Mouse (Mus musculus) forebrain, embryonic 16.5 days (tissue): ENCODE data around the gene Ugt2b5. TPM values are rescaled to one million over a fixed set of nuclear protein-coding genes. Genes with fewer than 3 reads are reported as not detected.

Experiments used
- ATAC-seq: fragments of 200-750 bp; cut with Nextera tagmentation; 2 replicates; pipeline ENCODE4 v1.8.0; 2017; ENCODE audit warnings: mild to moderate bottlenecking, moderate library complexity
- H3K27ac ChIP-seq: fragments of 300-500 bp; sonication (generic); 2 replicates; pipeline ENCODE4 v1.5.1; 2014; ENCODE audit warnings: low read length, control low read depth
- H3K27me3 ChIP-seq: fragments of 300-500 bp; sonication (generic); replicated peaks from 2 replicates; pipeline ENCODE4 v1.6.1; 2014; ENCODE audit warnings: low read length; ENCODE audit not compliant: control insufficient read depth, insufficient read depth
- H3K36me3 ChIP-seq: fragments of 300-500 bp; sonication (generic); 2 replicates; pipeline ENCODE4 v1.6.1; 2014; ENCODE audit not compliant: control insufficient read depth, insufficient read depth
- H3K4me1 ChIP-seq: fragments of 300-500 bp; sonication (generic); replicated peaks from 2 replicates; pipeline ENCODE4 v1.6.1; 2014; ENCODE audit warnings: low read length; ENCODE audit not compliant: control insufficient read depth, insufficient read depth
- H3K4me2 ChIP-seq: fragments of 300-500 bp; sonication (generic); 2 replicates; pipeline ENCODE4 v1.6.1; 2014; ENCODE audit warnings: mild to moderate bottlenecking, low read length, control low read depth
- H3K4me3 ChIP-seq: fragments of 300-500 bp; sonication (generic); replicated peaks from 2 replicates; pipeline ENCODE4 v1.5.1; 2014; ENCODE audit warnings: mild to moderate bottlenecking, low read length, control low read depth
- H3K9ac ChIP-seq: fragments of 300-500 bp; sonication (generic); replicated peaks from 2 replicates; pipeline ENCODE4 v1.6.1; 2014; ENCODE audit warnings: low read depth, low read length, control low read depth
- H3K9me3 ChIP-seq: fragments of 300-500 bp; sonication (generic); 2 replicates; pipeline ENCODE4 v1.6.1; 2016; ENCODE audit warnings: low read length; ENCODE audit not compliant: control insufficient read depth
- WGBS: fragments of 180-500 bp; shearing (Covaris S2); extraction: QIAGEN DNeasy Blood & Tissue Kit; methylation state at CpG from one replicate; pipeline ENCODE4 v1.1.7; 2014; 5-methylcytosine and 5-hydroxymethylcytosine counted together
- polyA plus RNA-seq: library from polyadenylated mRNA; unstranded; fragments of >200 nt; fragmentation: Nextera tagmentation; extraction: Ambion mirVana; gene quantifications from 2 replicates; pipeline ENCODE4 v1.2.1, GENCODE M21; 2015

Ugt2b5 gene
- polyA plus RNA-seq, 1 experiment from 2014 or later, result not detected

- H3K4me2 ChIP-seq, result no peak overlapping the region
- no peaks in the 10 kb centered on the region for H3K9me3 ChIP-seq
- no peaks in the 10 kb centered on the region for H3K4me1 ChIP-seq
- H3K36me3 ChIP-seq, result no peaks in the 10 kb centered on the region
- 77% methylated on average over 3 of the region's 3 CpGs for WGBS
- no peak overlapping the region for H3K27ac ChIP-seq
- H3K27me3 ChIP-seq, result no peaks in the 10 kb centered on the region
- H3K9ac ChIP-seq, result no peak overlapping the region
- H3K4me3 ChIP-seq, result no peak overlapping the region
- ATAC-seq, result no peak
Observed at GRCm38 (mm10) chr5:87086269-87086668, 53.8 kb downstream of the Ugt2b5 start.

Other genes starting within 250 kb of the Ugt2b5 start
- not detected in 2 replicates for gene Ugt2b34, start 233.4 kb downstream of the Ugt2b5 start, polyA plus RNA-seq
- not detected in 2 replicates for gene Ugt2b1, start 213.8 kb downstream of the Ugt2b5 start, polyA plus RNA-seq
- not detected in 2 replicates for gene Ugt2b35, start 139.5 kb downstream of the Ugt2b5 start, polyA plus RNA-seq
- not detected in 2 replicates for gene Ugt2b36, start 47.8 kb downstream of the Ugt2b5 start, polyA plus RNA-seq
- gene Ugt2b37, start 114.5 kb upstream of the Ugt2b5 start, polyA plus RNA-seq, result not detected in 2 replicates
- gene Ugt2a3, start 196.9 kb upstream of the Ugt2b5 start, polyA plus RNA-seq, result not detected in 2 replicates